Mouse (Mus musculus): ENCODE data around the gene Add2.

DNA sequence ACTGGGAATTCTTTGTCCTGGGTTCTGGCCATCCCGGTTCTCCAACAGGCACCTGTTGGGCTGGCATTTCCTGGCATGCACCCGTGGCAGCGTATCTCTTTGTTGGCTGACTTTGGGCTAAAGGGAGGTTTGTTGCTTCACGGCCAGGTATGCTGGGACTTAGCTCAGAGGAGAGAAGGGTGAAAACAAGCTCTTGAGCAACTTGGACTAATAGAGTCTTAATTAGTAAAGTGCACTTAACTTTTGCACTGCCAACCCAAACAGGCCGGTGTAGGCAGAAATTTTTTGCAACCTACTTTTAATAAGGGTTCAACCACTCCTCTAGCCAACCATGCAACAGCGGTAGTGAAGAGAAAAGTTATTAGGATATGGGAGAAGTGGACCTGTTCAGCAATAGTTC lies 116.5 kb downstream of the Add2 start:
- no peak for TF ChIP-seq CTCF (IDR thresholded peaks at IDR 0.05; ENCODE audit: low read depth, low read length)
- TF ChIP-seq POLR2A (IDR thresholded peaks at IDR 0.05; ENCODE audit: borderline replicate concordance, low read depth, low read length) = no peak
